Mouse (Mus musculus) gastrocnemius, postnatal 36 days (tissue): ENCODE data around the gene Rnf207. TPM values are rescaled to one million over a fixed set of nuclear protein-coding genes. Genes with fewer than 3 reads are reported as not detected.
A peak's percentile ranks its signal among the peaks of the same experiment; 100 is the strongest.

Experiments
- DNase-seq, 2 experiments: peaks; one replicate each; pipeline ENCODE4 v3.0.0; 2022
- intact Hi-C: fragments of 180-260 bp; cut with DNase I; formaldehyde crosslinking; loops from one replicate; pipeline ENCODE4 v1.15.1; 2025
- total RNA-seq, 2 experiments: library from RNA; stranded (reverse); gene quantifications; 2 replicates each; pipeline ENCODE4 v1.2.3; 2021

Gene Rnf207
- total RNA-seq, 2 experiments from 2014 or later, result not detected

- intact Hi-C loops, result no loop called here
- DNase-seq, result peak; percentile 99 to 100
These were observed 21.6 kb downstream of the Rnf207 start, which contains the start of gene Icmt for GRCm38 (mm10) chr4:152296874-152297861. Gene Icmt, plus strand, starts transcription at chr4:152297227.

- intact Hi-C loops, result no loop called here
- DNase-seq, result no peak
These were observed 22.4 kb downstream of the Rnf207 start for GRCm38 (mm10) chr4:152296371-152296770.

GRCm38 (mm10) chr4:152295916-152296315 is 22.9 kb downstream of the Rnf207 start:
- DNase-seq, result no peak
- intact Hi-C loops, result no loop called here

GRCm38 (mm10) chr4:152294188-152294929 is 24.4 kb downstream of the Rnf207 start:
- intact Hi-C loops, result no loop called here
- no peak for DNase-seq

GRCm38 (mm10) chr4:152292102-152292765 is 26.6 kb downstream of the Rnf207 start:
- DNase-seq, result no peak
- intact Hi-C loops, result no loop called here

GRCm38 (mm10) chr4:152291562-152291961 is 27.2 kb downstream of the Rnf207 start, which contains the start of gene Hes3:
Gene Hes3, minus strand, starts transcription at chr4:152291662.
- no peak for DNase-seq
- intact Hi-C loops, result no loop called here

- intact Hi-C loops, result no loop called here
- DNase-seq, result no peak
These were observed 27.8 kb downstream of the Rnf207 start for GRCm38 (mm10) chr4:152290991-152291390.

GRCm38 (mm10) chr4:152290385-152290784 is 28.4 kb downstream of the Rnf207 start:
- intact Hi-C loops, result no loop called here
- DNase-seq, result no peak

GRCm38 (mm10) chr4:152288398-152288945 is 30.3 kb downstream of the Rnf207 start:
- intact Hi-C loops, result no loop called here
- DNase-seq, result no peak

- DNase-seq, result no peak
- intact Hi-C loops, result no loop called here
These were observed 31.3 kb downstream of the Rnf207 start for GRCm38 (mm10) chr4:152287317-152288120.

- DNase-seq, result peak in 1 of 2 experiments; percentile 51
- intact Hi-C loops, result no loop called here
These were observed 31.9 kb downstream of the Rnf207 start for GRCm38 (mm10) chr4:152286887-152287286.

GRCm38 (mm10) chr4:152286183-152286582 is 32.6 kb downstream of the Rnf207 start:
- intact Hi-C loops, result no loop called here
- DNase-seq, result no peak

- DNase-seq, result peak; percentile 47 to 50
- intact Hi-C loops, result loop anchor here (2.0 kb wide), 1 partner anchor 73 kb away; no protein-coding TSS in a partner anchor
These were observed 33.3 kb downstream of the Rnf207 start for GRCm38 (mm10) chr4:152285505-152285904.

- intact Hi-C loops, result loop anchor here (2.0 kb wide), 1 partner anchor 111 kb away; no protein-coding TSS in a partner anchor
- peak; percentile 73 to 75 for DNase-seq
These were observed 35.4 kb downstream of the Rnf207 start for GRCm38 (mm10) chr4:152283186-152283950.

GRCm38 (mm10) chr4:152282721-152283120 is 36.1 kb downstream of the Rnf207 start:
- intact Hi-C loops, result loop anchor here (2.0 kb wide), 1 partner anchor 110 kb away; no protein-coding TSS in a partner anchor
- DNase-seq, result no peak

GRCm38 (mm10) chr4:152281601-152282000 is 37.2 kb downstream of the Rnf207 start:
- intact Hi-C loops, result no loop called here
- no peak for DNase-seq

GRCm38 (mm10) chr4:152278986-152279385 is 39.8 kb downstream of the Rnf207 start:
- no peak for DNase-seq
- intact Hi-C loops, result no loop called here

- intact Hi-C loops, result no loop called here
These were observed 40.9 kb downstream of the Rnf207 start for GRCm38 (mm10) chr4:152277916-152278315.

More at GRCm38 (mm10) chr4:152277916-152278315, 40.9 kb downstream of the Rnf207 start:
- no peak for DNase-seq
